Mouse (Mus musculus): ENCODE measurements at regions not wholly inside any gene's neighbourhood (a gene's known extent, or its start where the extent isn't known, plus 50 kb on each side); places are given as distances from the start of the nearest gene placed in this dataset.

GRCm38 (mm10) chr12:119054560-119054959 is 88.3 kb upstream of the Abcb5 start:
- TF ChIP-seq CTCF (IDR thresholded peaks at IDR 0.05; ENCODE audit: extremely low read depth, insufficient read depth, insufficient read length, insufficient replicate concordance): no peak
- no peak for TF ChIP-seq POLR2A (IDR thresholded peaks at IDR 0.05; ENCODE audit: low read depth, low read length)
